Mouse (Mus musculus): ENCODE results near the gene Thg1l. TPM values are rescaled to one million over a fixed set of nuclear protein-coding genes. Genes with fewer than 3 reads are reported as not detected.
A peak's percentile ranks its signal among the peaks of the same experiment; 100 is the strongest.

Gene Thg1l
- polyA plus RNA-seq (2015; fragmentation: Nextera tagmentation; extraction: Ambion mirVana) = 9.3 and 10.0 TPM in 2 replicates

GRCm38 (mm10) chr11:45955127-45955627 lies at the start of gene Thg1l:
Gene Thg1l, minus strand, starts transcription at chr11:45955494.
- Histone ChIP-seq H3K9ac (ENCODE audit: low read depth, low read length) (peak within 1 kb of the TSS; percentile 69; the same call in 1 of the 2 replicates), H3K27me3 (ENCODE audit: control insufficient read depth, insufficient read depth, low read depth, low read length) (no peaks in the 10 kb centered on the region), H3K9me3 (replicated peaks; ENCODE audit: control insufficient read depth, low read length, poor library complexity, severe bottlenecking) (no peaks in the 10 kb centered on the region), H3K4me1 (ENCODE audit: control insufficient read depth, insufficient read depth, low read length) (peaks cover 4% of the 10 kb centered on the region), H3K4me2 (ENCODE audit: low read length) (peak within 1 kb of the TSS; percentile 62), H3K4me3 (ENCODE audit: low read depth, low read length) (peak within 1 kb of the TSS; percentile 75), H3K27ac (ENCODE audit: low read length) (peak within 1 kb of the TSS; percentile 81), H3K36me3 (ENCODE audit: control insufficient read depth, insufficient read depth, low read length) (peaks cover 2% of the 10 kb centered on the region; the same call in 1 of the 2 replicates)
- peak; percentile 99 for ATAC-seq
- under 1% methylated on average over 32 of the region's 32 CpGs for WGBS

DNA sequence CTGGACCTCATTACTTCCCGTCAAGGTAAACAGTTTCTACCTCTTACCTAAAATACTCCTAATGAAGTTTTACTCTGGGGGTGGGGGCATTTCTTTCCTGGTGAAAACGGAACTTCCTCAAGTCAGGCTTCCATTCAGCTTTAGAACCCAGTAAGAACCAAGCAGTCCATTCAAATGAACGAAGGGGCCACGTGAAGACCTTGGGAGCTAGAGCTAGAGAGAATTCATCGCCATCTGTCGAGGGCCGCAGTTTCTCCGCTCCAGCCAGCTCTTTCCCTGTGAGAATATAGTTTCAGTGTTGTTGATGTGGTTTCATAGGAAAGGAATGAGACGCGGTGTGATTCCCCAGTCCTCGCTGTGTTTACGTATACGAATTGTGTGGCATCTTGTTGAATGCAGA lies 36.8 kb upstream of the Thg1l start:
- no peak overlapping the region for H3K27ac ChIP-seq (ENCODE audit: low read length)
- H3K27me3 ChIP-seq (ENCODE audit: control insufficient read depth, insufficient read depth, low read depth, low read length) = no peaks in the 10 kb centered on the region
- no peaks in the 10 kb centered on the region for H3K36me3 ChIP-seq (ENCODE audit: control insufficient read depth, insufficient read depth, low read length)
- H3K4me1 ChIP-seq (ENCODE audit: control insufficient read depth, insufficient read depth, low read length) = peaks cover 3% of the 10 kb centered on the region; the same call in 1 of the 2 replicates
- no peak for ATAC-seq
- 54% methylated on average over 13 of the region's 13 CpGs for WGBS
- H3K9ac ChIP-seq (ENCODE audit: low read depth, low read length) = no peak overlapping the region
- no peak overlapping the region for H3K4me3 ChIP-seq (ENCODE audit: low read depth, low read length)
- peak overlapping the region; percentile 46; the same call in 1 of the 2 replicates for H3K4me2 ChIP-seq (ENCODE audit: low read length)
- H3K9me3 ChIP-seq (replicated peaks; ENCODE audit: control insufficient read depth, low read length, poor library complexity, severe bottlenecking) = no peaks in the 10 kb centered on the region

DNA sequence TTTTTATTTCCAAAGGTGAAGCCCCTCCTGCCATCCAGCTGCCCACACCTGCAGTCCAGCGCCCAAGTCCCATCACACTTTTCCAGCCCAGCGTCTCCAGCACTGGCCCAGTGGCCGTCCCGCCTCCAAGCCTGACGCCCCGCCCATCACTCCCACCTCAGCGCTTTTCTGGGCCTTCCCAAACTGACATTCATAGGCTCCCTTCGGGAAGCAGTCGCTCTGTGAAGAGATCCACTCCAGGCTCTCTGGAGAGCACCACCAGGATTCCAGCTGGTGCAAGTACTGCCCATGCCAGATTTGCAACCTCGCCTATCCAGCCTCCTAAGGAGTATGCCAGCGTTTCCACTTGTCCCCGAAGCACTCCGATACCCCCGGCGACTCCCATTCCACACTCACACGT lies 36.3 kb upstream of the Thg1l start:
- Histone ChIP-seq H3K4me3 (ENCODE audit: low read depth, low read length) (no peak overlapping the region), H3K9ac (ENCODE audit: low read depth, low read length) (0 out of 2 replicates have a peak overlapping the region, but pooled peaks have one; percentile 2), H3K9me3 (replicated peaks; ENCODE audit: control insufficient read depth, low read length, poor library complexity, severe bottlenecking) (no peaks in the 10 kb centered on the region), H3K36me3 (ENCODE audit: control insufficient read depth, insufficient read depth, low read length) (no peaks in the 10 kb centered on the region), H3K27me3 (ENCODE audit: control insufficient read depth, insufficient read depth, low read depth, low read length) (no peaks in the 10 kb centered on the region), H3K4me2 (ENCODE audit: low read length) (peak overlapping the region; percentile 46), H3K27ac (ENCODE audit: low read length) (no peak overlapping the region), H3K4me1 (ENCODE audit: control insufficient read depth, insufficient read depth, low read length) (peaks cover 3% of the 10 kb centered on the region; the same call in 1 of the 2 replicates)
- WGBS = 6% methylated on average over 16 of the region's 16 CpGs
- no peak for ATAC-seq

GRCm38 (mm10) chr11:45980893-45981253 lies 25.6 kb upstream of the Thg1l start:
- H3K9me3 ChIP-seq (replicated peaks; ENCODE audit: control insufficient read depth, low read length, poor library complexity, severe bottlenecking) = peaks cover 4% of the 10 kb centered on the region; the same call in 1 of the 2 replicates
- peak overlapping the region; percentile 67 for H3K4me3 ChIP-seq (ENCODE audit: low read depth, low read length)
- H3K9ac ChIP-seq (ENCODE audit: low read depth, low read length) = peak overlapping the region; percentile 86
- ATAC-seq = no peak; the same call in 1 of the 2 replicates
- 40% methylated on average over 19 of the region's 19 CpGs for WGBS
- H3K4me1 ChIP-seq (ENCODE audit: control insufficient read depth, insufficient read depth, low read length) = 0 out of 2 replicates have a peak, but pooled peaks cover 4% of the 10 kb centered on the region
- peak overlapping the region; percentile 61 for H3K27ac ChIP-seq (ENCODE audit: low read length)
- no peaks in the 10 kb centered on the region for H3K27me3 ChIP-seq (ENCODE audit: control insufficient read depth, insufficient read depth, low read depth, low read length)
- H3K4me2 ChIP-seq (ENCODE audit: low read length) = peak overlapping the region; percentile 81
- no peaks in the 10 kb centered on the region for H3K36me3 ChIP-seq (ENCODE audit: control insufficient read depth, insufficient read depth, low read length)

DNA sequence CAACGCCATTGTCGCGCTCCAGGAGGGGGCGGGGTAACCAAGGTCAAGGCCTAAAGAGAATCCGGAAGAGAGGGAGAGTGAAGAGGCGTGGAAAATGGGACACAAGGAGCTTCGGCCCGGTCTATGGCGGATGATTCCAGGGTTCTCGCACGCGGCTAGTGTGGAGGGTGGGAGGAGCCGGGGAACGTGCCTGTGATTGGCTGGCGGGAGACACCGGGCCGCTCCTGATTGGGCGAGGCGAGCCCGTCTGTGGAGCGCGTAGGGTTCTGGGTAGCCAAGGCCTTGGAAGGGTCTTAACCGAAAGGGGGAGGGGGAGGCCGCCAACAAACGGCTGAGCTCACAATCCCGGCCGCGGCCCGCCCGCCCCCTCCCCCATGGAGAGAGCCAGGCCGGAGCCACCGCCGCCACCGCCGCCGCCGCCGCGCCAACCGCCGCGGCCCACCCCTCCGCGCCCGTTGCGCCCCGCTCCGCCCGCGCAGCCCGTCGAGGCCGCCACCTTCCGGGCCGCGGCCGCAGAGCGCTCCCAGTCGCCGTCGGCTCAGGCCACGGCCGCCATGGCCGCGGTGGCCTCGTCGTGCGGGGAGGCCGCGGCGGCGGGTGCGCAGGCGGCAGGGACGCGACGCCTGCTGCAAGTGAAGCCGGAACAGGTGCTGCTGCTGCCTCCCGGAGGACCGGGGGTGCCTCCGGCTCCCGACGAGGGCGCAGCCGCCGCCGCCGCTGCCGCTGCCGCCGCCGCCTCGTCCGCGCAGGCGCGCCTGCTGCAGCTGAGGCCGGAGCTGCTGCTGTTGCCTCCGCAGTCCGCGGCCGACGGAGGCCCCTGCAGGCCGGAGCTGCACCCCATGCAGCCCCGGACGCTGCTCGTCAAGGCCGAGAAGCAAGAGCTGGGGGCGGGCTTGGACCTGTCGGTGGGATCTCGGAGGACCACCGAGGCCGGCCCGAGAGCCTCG lies 24.9 kb upstream of the Thg1l start, which contains the start of gene Sox30:
TSS of gene Sox30 (plus strand) at position 365 of the 947 bp plus-strand sequence.
- peak within 1 kb of the TSS; percentile 81 for H3K4me2 ChIP-seq (ENCODE audit: low read length)
- H3K9me3 ChIP-seq (replicated peaks; ENCODE audit: control insufficient read depth, low read length, poor library complexity, severe bottlenecking) = peaks cover 4% of the 10 kb centered on the region; the same call in 1 of the 2 replicates
- H3K27ac ChIP-seq (ENCODE audit: low read length) = peak within 1 kb of the TSS; percentile 61
- H3K36me3 ChIP-seq (ENCODE audit: control insufficient read depth, insufficient read depth, low read length) = no peaks in the 10 kb centered on the region
- H3K4me3 ChIP-seq (ENCODE audit: low read depth, low read length) = peak within 1 kb of the TSS; percentile 67
- peak; percentile 98 for ATAC-seq
- 9% methylated on average over 78 of the region's 115 CpGs for WGBS
- no peaks in the 10 kb centered on the region for H3K27me3 ChIP-seq (ENCODE audit: control insufficient read depth, insufficient read depth, low read depth, low read length)
- 0 out of 2 replicates have a peak, but pooled peaks cover 4% of the 10 kb centered on the region for H3K4me1 ChIP-seq (ENCODE audit: control insufficient read depth, insufficient read depth, low read length)
- H3K9ac ChIP-seq (ENCODE audit: low read depth, low read length) = peak within 1 kb of the TSS; percentile 86

DNA sequence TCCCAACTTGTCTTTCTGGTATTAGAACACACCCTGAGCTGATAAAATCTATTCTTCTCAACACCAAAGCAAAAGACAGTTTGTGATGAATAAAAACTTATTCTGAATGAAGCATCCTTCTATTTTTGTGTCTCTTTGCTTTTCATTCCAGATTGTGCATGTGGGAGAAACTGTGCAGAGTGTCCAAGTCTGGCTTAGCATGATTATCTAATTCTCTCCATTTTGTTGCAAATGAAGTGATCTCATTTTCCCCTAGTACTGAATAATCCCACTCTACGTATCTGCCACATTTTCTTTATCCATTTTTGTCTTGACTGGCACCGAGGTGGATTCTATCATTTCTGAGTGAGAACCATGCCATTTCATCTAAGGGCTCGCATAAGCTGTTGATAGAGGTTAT lies 20.8 kb upstream of the Thg1l start:
- whole genome bisulfite sequencing = 63% methylated on average over 3 of the region's 3 CpGs
- no peak for ATAC-seq
- Histone ChIP-seq H3K4me2 (ENCODE audit: low read length) (no peak overlapping the region), H3K9ac (ENCODE audit: low read depth, low read length) (no peak overlapping the region), H3K4me3 (ENCODE audit: low read depth, low read length) (no peak overlapping the region), H3K27ac (ENCODE audit: low read length) (no peak overlapping the region), H3K36me3 (ENCODE audit: control insufficient read depth, insufficient read depth, low read length) (no peaks in the 10 kb centered on the region), H3K27me3 (ENCODE audit: control insufficient read depth, insufficient read depth, low read depth, low read length) (no peaks in the 10 kb centered on the region), H3K4me1 (ENCODE audit: control insufficient read depth, insufficient read depth, low read length) (0 out of 2 replicates have a peak, but pooled peaks cover 2% of the 10 kb centered on the region), H3K9me3 (replicated peaks; ENCODE audit: control insufficient read depth, low read length, poor library complexity, severe bottlenecking) (peaks cover 4% of the 10 kb centered on the region; the same call in 1 of the 2 replicates)

GRCm38 (mm10) chr11:45974466-45974865 lies 19.2 kb upstream of the Thg1l start:
- WGBS = 91% methylated on average over 8 of the region's 8 CpGs
- Histone ChIP-seq H3K4me2 (ENCODE audit: low read length) (no peak overlapping the region), H3K4me3 (ENCODE audit: low read depth, low read length) (no peak overlapping the region), H3K9me3 (replicated peaks; ENCODE audit: control insufficient read depth, low read length, poor library complexity, severe bottlenecking) (no peaks in the 10 kb centered on the region), H3K36me3 (ENCODE audit: control insufficient read depth, insufficient read depth, low read length) (no peaks in the 10 kb centered on the region), H3K4me1 (ENCODE audit: control insufficient read depth, insufficient read depth, low read length) (no peaks in the 10 kb centered on the region), H3K9ac (ENCODE audit: low read depth, low read length) (no peak overlapping the region), H3K27me3 (ENCODE audit: control insufficient read depth, insufficient read depth, low read depth, low read length) (no peaks in the 10 kb centered on the region), H3K27ac (ENCODE audit: low read length) (no peak overlapping the region)
- ATAC-seq = no peak

DNA sequence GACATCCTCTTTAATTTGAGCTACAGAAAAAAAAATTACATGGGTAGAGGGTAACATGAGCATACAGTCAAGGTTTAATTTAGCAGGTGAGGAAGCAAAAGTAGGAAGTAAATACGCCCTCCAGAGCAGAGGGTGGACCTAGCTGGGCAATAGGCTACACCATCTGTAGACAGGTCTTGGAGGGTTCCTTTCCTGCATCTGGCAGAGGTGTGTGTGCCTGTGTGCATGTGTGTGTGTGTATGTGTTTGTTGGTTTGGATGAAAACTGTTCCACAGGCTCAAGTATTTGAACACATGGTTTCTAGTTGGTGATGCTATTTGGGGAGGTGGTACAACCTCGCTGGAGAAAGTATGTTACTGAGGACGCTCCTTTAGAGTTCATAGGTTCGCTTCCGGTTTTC lies 18.3 kb upstream of the Thg1l start:
- 89% methylated on average over 5 of the region's 5 CpGs for WGBS
- Histone ChIP-seq H3K27ac (ENCODE audit: low read length) (no peak overlapping the region), H3K36me3 (ENCODE audit: control insufficient read depth, insufficient read depth, low read length) (no peaks in the 10 kb centered on the region), H3K9me3 (replicated peaks; ENCODE audit: control insufficient read depth, low read length, poor library complexity, severe bottlenecking) (no peaks in the 10 kb centered on the region), H3K9ac (ENCODE audit: low read depth, low read length) (no peak overlapping the region), H3K4me3 (ENCODE audit: low read depth, low read length) (no peak overlapping the region), H3K4me1 (ENCODE audit: control insufficient read depth, insufficient read depth, low read length) (no peaks in the 10 kb centered on the region), H3K4me2 (ENCODE audit: low read length) (no peak overlapping the region), H3K27me3 (ENCODE audit: control insufficient read depth, insufficient read depth, low read depth, low read length) (no peaks in the 10 kb centered on the region)
- no peak for ATAC-seq

GRCm38 (mm10) chr11:45968466-45968865 lies 13.2 kb upstream of the Thg1l start:
- Histone ChIP-seq H3K9me3 (replicated peaks; ENCODE audit: control insufficient read depth, low read length, poor library complexity, severe bottlenecking) (no peaks in the 10 kb centered on the region), H3K27ac (ENCODE audit: low read length) (no peak overlapping the region), H3K27me3 (ENCODE audit: control insufficient read depth, insufficient read depth, low read depth, low read length) (no peaks in the 10 kb centered on the region), H3K9ac (ENCODE audit: low read depth, low read length) (no peak overlapping the region), H3K36me3 (ENCODE audit: control insufficient read depth, insufficient read depth, low read length) (no peaks in the 10 kb centered on the region), H3K4me1 (ENCODE audit: control insufficient read depth, insufficient read depth, low read length) (no peaks in the 10 kb centered on the region), H3K4me3 (ENCODE audit: low read depth, low read length) (no peak overlapping the region), H3K4me2 (ENCODE audit: low read length) (no peak overlapping the region)
- no peak for ATAC-seq
- WGBS = 84% methylated on average over 3 of the region's 3 CpGs

Data from midbrain, embryonic 16.5 days (tissue).